Mouse (Mus musculus): ENCODE measurements around the gene Rom1. TPM values are rescaled to one million over a fixed set of nuclear protein-coding genes. Genes with fewer than 3 reads are reported as not detected.

Gene Rom1
- polyA plus RNA-seq, 1 experiment from 2014 or later = 6.7 TPM

- no peaks in the 10 kb centered on the region for H3K27me3 ChIP-seq (replicated peaks; ENCODE audit: control insufficient read depth, insufficient read depth, low read length)
- no peak for TF ChIP-seq CTCF (IDR thresholded peaks at IDR 0.05; ENCODE audit: low read depth)
- under 1% methylated on average over 58 of the region's 58 CpGs for WGBS
Observed at GRCm38 (mm10) chr19:8888511-8889385, 40.4 kb downstream of the Rom1 start, which contains the start of the genes 1810009A15Rik and Gm49416. Gene 1810009A15Rik (plus strand): TSS chr19:8888853. Gene Gm49416 (plus strand): TSS chr19:8888926.

GRCm38 (mm10) chr19:8887585-8888463 lies 41.3 kb downstream of the Rom1 start:
- Histone ChIP-seq H3K27ac (ENCODE audit: low read depth, low read length) (peak overlapping the region; percentile 65; the same call in 1 of the 2 replicates), H3K4me1 (replicated peaks; ENCODE audit: control insufficient read depth, insufficient read depth, low read length) (0 out of 2 replicates have a peak, but pooled peaks cover 3% of the 10 kb centered on the region), H3K36me3 (ENCODE audit: control insufficient read depth, insufficient read depth) (peaks cover 11% of the 10 kb centered on the region), H3K4me3 (ENCODE audit: low read depth, low read length) (peak overlapping the region; percentile 67), H3K9ac (ENCODE audit: low read depth, low read length) (peak overlapping the region; percentile 65), H3K4me2 (replicated peaks; ENCODE audit: low read depth) (peak overlapping the region; percentile 66), H3K9me3 (ENCODE audit: control insufficient read depth) (no peaks in the 10 kb centered on the region), H3K27me3 (replicated peaks; ENCODE audit: control insufficient read depth, insufficient read depth, low read length) (no peaks in the 10 kb centered on the region)
- no peak for ATAC-seq
- TF ChIP-seq CTCF (IDR thresholded peaks at IDR 0.05; ENCODE audit: low read depth) = no peak
- 15% methylated on average over 19 of the region's 19 CpGs for WGBS

More at GRCm38 (mm10) chr19:8888511-8889385, 40.4 kb downstream of the Rom1 start, which contains the start of the genes 1810009A15Rik and Gm49416:
- Histone ChIP-seq H3K9ac (ENCODE audit: low read depth, low read length) (peak within 1 kb of the TSS; percentile 72), H3K4me2 (replicated peaks; ENCODE audit: low read depth) (peak within 1 kb of the TSS; percentile 66), H3K4me1 (replicated peaks; ENCODE audit: control insufficient read depth, insufficient read depth, low read length) (0 out of 2 replicates have a peak, but pooled peaks cover 3% of the 10 kb centered on the region), H3K9me3 (ENCODE audit: control insufficient read depth) (no peaks in the 10 kb centered on the region), H3K36me3 (ENCODE audit: control insufficient read depth, insufficient read depth) (peaks cover 11% of the 10 kb centered on the region), H3K27ac (ENCODE audit: low read depth, low read length) (peak within 1 kb of the TSS; percentile 73; the same call in 1 of the 2 replicates), H3K4me3 (ENCODE audit: low read depth, low read length) (peak within 1 kb of the TSS; percentile 67)
- ATAC-seq = peak; percentile 95

GRCm38 (mm10) chr19:8886916-8887584 lies 42.1 kb downstream of the Rom1 start:
- whole genome bisulfite sequencing = 52% methylated on average over 1 of the region's 1 CpGs
- H3K36me3 ChIP-seq (ENCODE audit: control insufficient read depth, insufficient read depth) = peaks cover 11% of the 10 kb centered on the region
- H3K27ac ChIP-seq (ENCODE audit: low read depth, low read length) = no peak overlapping the region
- no peaks in the 10 kb centered on the region for H3K9me3 ChIP-seq (ENCODE audit: control insufficient read depth)
- H3K27me3 ChIP-seq (replicated peaks; ENCODE audit: control insufficient read depth, insufficient read depth, low read length) = no peaks in the 10 kb centered on the region
- no peak for ATAC-seq
- H3K4me1 ChIP-seq (replicated peaks; ENCODE audit: control insufficient read depth, insufficient read depth, low read length) = 0 out of 2 replicates have a peak, but pooled peaks cover 3% of the 10 kb centered on the region
- TF ChIP-seq CTCF (IDR thresholded peaks at IDR 0.05; ENCODE audit: low read depth) = no peak
- H3K4me2 ChIP-seq (replicated peaks; ENCODE audit: low read depth) = no peak overlapping the region
- H3K4me3 ChIP-seq (ENCODE audit: low read depth, low read length) = no peak overlapping the region
- no peak overlapping the region for H3K9ac ChIP-seq (ENCODE audit: low read depth, low read length)

- no peak for ATAC-seq
Observed at GRCm38 (mm10) chr19:8883616-8884015, 45.5 kb downstream of the Rom1 start, which contains the start of the genes Lbhd1 and Gm49403. Gene Lbhd1 (plus strand): TSS chr19:8883732. Gene Gm49403 (plus strand): TSS chr19:8883930.

GRCm38 (mm10) chr19:8881034-8881392 lies 48.1 kb downstream of the Rom1 start:
- Histone ChIP-seq H3K36me3 (ENCODE audit: control insufficient read depth, insufficient read depth) (peaks cover 15% of the 10 kb centered on the region), H3K27ac (ENCODE audit: low read depth, low read length) (no peak overlapping the region), H3K4me1 (replicated peaks; ENCODE audit: control insufficient read depth, insufficient read depth, low read length) (no peaks in the 10 kb centered on the region), H3K9ac (ENCODE audit: low read depth, low read length) (peak overlapping the region; percentile 78), H3K27me3 (replicated peaks; ENCODE audit: control insufficient read depth, insufficient read depth, low read length) (no peaks in the 10 kb centered on the region), H3K4me3 (ENCODE audit: low read depth, low read length) (peak overlapping the region; percentile 61), H3K9me3 (ENCODE audit: control insufficient read depth) (no peaks in the 10 kb centered on the region), H3K4me2 (replicated peaks; ENCODE audit: low read depth) (peak overlapping the region; percentile 81)
- no peak for TF ChIP-seq CTCF (IDR thresholded peaks at IDR 0.05; ENCODE audit: low read depth)
- WGBS = 14% methylated on average over 3 of the region's 3 CpGs
- peak; percentile 26; the same call in 1 of the 2 replicates for ATAC-seq

More at GRCm38 (mm10) chr19:8883616-8884015, 45.5 kb downstream of the Rom1 start, which contains the start of the genes Lbhd1 and Gm49403:
- Histone ChIP-seq H3K27me3 (replicated peaks; ENCODE audit: control insufficient read depth, insufficient read depth, low read length) (no peaks in the 10 kb centered on the region), H3K27ac (ENCODE audit: low read depth, low read length) (no peak within 1 kb of the TSS), H3K36me3 (ENCODE audit: control insufficient read depth, insufficient read depth) (no peaks in the 10 kb centered on the region), H3K4me2 (replicated peaks; ENCODE audit: low read depth) (no peak within 1 kb of the TSS), H3K4me3 (ENCODE audit: low read depth, low read length) (no peak within 1 kb of the TSS), H3K9me3 (ENCODE audit: control insufficient read depth) (no peaks in the 10 kb centered on the region), H3K9ac (ENCODE audit: low read depth, low read length) (no peak within 1 kb of the TSS), H3K4me1 (replicated peaks; ENCODE audit: control insufficient read depth, insufficient read depth, low read length) (0 out of 2 replicates have a peak, but pooled peaks cover 3% of the 10 kb centered on the region)
- TF ChIP-seq CTCF (IDR thresholded peaks at IDR 0.05; ENCODE audit: low read depth) = no peak
- 75% methylated on average over 3 of the region's 3 CpGs for WGBS

Measured in intestine, postnatal 0 days (tissue).